Mouse (Mus musculus): ENCODE results near the gene Twf2. TPM values are rescaled to one million over a fixed set of nuclear protein-coding genes. Genes with fewer than 3 reads are reported as not detected.
A peak's percentile ranks its signal among the peaks of the same experiment; 100 is the strongest.

The Twf2 gene
- polyA plus RNA-seq, 1 experiment from 2014 or later, result 44.0 TPM

DNA sequence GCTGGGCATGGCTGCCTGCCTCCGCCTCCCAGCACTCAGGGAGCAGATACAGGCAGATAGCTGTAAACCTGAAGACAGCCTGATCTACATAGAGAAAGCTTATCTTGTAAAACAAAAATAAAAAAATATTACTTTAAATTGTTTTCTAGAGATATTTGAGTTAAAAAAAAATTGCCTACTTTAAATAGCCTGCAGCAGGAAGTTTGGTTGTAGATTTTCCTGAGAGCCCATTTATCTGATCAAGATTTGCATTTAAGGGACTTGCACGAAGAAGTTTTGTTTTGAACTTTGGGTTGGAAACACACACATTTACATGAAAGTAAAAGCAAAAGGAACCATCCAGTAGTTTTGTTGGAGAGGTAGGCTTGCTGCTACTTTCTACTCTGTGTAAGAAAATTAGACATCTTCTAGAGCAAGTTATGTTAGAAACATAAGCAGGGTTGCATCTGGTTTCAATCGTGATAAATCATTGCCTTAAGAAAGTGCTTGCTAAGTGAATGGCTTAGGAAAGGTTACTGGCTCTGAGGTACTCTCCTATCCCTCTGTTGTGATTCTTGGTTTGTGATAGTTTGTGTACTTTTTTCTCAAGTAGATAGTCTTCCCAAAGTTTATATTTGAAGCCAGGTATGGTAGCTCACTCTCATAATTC lies 27.2 kb upstream of the Twf2 start:
- H3K9me3 ChIP-seq (replicated peaks; ENCODE audit: low read length), result no peaks in the 10 kb centered on the region
- H3K4me2 ChIP-seq (ENCODE audit: low read length), result 0 out of 2 replicates have a peak overlapping the region, but pooled peaks have one; percentile 4
- peaks cover 18% of the 10 kb centered on the region; the same call in 1 of the 2 replicates for H3K4me1 ChIP-seq (replicated peaks; ENCODE audit: insufficient read depth, low read length)
- 43% methylated on average over 3 of the region's 3 CpGs for WGBS
- H3K27ac ChIP-seq, result no peak overlapping the region
- H3K36me3 ChIP-seq (ENCODE audit: insufficient read depth, low read length), result peaks cover 17% of the 10 kb centered on the region
- TF ChIP-seq CTCF (IDR thresholded peaks at IDR 0.05; ENCODE audit: low read depth), result no peak
- peak; percentile 41 for DNase-seq (ENCODE audit: low spot score)
- no peak overlapping the region for H3K9ac ChIP-seq (ENCODE audit: low read depth, low read length)
- no peaks in the 10 kb centered on the region for H3K27me3 ChIP-seq (ENCODE audit: insufficient read depth, low read length)
- H3K4me3 ChIP-seq (replicated peaks; ENCODE audit: low read depth, low read length), result no peak overlapping the region
- ATAC-seq (replicated peaks; ENCODE audit: low FRiP score, low read depth), result no peak

DNA sequence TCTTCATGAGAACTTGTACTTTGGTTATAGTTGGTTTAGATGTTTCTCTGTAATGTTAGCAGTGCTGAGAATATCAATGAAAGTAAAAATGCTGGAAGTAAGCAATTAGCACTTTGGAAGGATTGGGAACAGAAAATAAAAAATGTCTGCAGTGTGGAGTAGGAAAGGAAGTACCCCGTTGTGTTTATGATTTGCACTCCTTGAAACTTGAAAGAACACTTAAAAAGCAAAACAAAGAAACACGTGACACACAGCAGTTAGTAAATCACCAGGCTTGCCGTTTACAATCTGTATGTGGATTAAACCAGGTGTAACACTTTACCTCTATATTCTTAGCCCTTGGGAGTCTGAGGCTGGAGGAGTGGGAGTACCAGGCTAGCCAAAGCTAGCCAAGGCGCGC lies 26.1 kb upstream of the Twf2 start:
- Histone ChIP-seq H3K27ac (no peak overlapping the region), H3K9me3 (replicated peaks; ENCODE audit: low read length) (no peaks in the 10 kb centered on the region), H3K4me1 (replicated peaks; ENCODE audit: insufficient read depth, low read length) (peaks cover 18% of the 10 kb centered on the region; the same call in 1 of the 2 replicates), H3K27me3 (ENCODE audit: insufficient read depth, low read length) (no peaks in the 10 kb centered on the region), H3K9ac (ENCODE audit: low read depth, low read length) (no peak overlapping the region), H3K36me3 (ENCODE audit: insufficient read depth, low read length) (peaks cover 27% of the 10 kb centered on the region), H3K4me3 (replicated peaks; ENCODE audit: low read depth, low read length) (no peak overlapping the region), H3K4me2 (ENCODE audit: low read length) (no peak overlapping the region)
- no peak for ATAC-seq (replicated peaks; ENCODE audit: low FRiP score, low read depth)
- no peak for TF ChIP-seq CTCF (IDR thresholded peaks at IDR 0.05; ENCODE audit: low read depth)
- 59% methylated on average over 5 of the region's 5 CpGs for WGBS
- DNase-seq (ENCODE audit: low spot score), result no peak

DNA sequence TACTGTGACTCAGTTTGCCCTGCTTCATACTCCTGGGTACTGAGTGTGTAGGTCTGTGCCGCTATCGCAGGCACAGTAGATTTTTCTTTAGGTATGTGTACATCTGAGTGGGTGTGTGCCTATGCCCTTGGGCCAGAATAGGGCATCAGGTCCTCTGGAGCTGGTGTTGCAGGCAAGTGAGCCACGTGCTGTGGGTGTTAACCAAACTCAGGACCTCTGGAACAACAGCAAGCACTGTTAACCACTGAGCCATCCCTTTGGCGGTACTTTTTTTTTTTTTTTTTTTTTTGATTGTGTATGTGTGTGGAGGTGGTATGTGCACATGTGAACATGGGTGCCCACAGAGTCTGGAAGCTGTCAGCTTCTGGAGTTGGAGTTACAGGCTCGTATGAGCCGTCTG lies 25.1 kb upstream of the Twf2 start:
- no peak overlapping the region for H3K4me2 ChIP-seq (ENCODE audit: low read length)
- peaks cover 18% of the 10 kb centered on the region; the same call in 1 of the 2 replicates for H3K4me1 ChIP-seq (replicated peaks; ENCODE audit: insufficient read depth, low read length)
- WGBS, result 78% methylated on average over 6 of the region's 6 CpGs
- no peak overlapping the region for H3K27ac ChIP-seq
- no peak for ATAC-seq (replicated peaks; ENCODE audit: low FRiP score, low read depth)
- H3K9me3 ChIP-seq (replicated peaks; ENCODE audit: low read length), result no peaks in the 10 kb centered on the region
- TF ChIP-seq CTCF (IDR thresholded peaks at IDR 0.05; ENCODE audit: low read depth), result no peak
- no peak overlapping the region for H3K9ac ChIP-seq (ENCODE audit: low read depth, low read length)
- H3K27me3 ChIP-seq (ENCODE audit: insufficient read depth, low read length), result no peaks in the 10 kb centered on the region
- peaks cover 34% of the 10 kb centered on the region for H3K36me3 ChIP-seq (ENCODE audit: insufficient read depth, low read length)
- H3K4me3 ChIP-seq (replicated peaks; ENCODE audit: low read depth, low read length), result no peak overlapping the region
- DNase-seq (ENCODE audit: low spot score), result no peak

DNA sequence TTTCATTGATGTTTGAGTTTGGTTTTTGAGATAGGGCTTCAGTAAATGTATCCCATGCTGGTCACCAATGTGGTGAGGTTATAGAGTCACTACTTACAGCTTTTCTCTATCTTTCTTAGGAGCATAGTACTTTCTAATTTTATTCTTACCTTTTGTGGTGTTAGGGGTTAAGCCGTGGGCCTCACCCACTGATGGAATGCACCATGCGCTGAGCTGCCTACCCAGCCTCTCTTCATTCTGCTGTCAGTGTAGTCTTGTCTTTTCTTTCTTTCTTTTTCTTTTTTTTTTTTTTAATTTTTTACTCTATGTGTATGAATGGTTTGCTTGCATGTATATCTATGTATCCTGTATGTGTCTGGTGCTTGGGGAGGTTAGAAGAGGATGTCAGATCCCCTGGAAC lies 23.5 kb upstream of the Twf2 start:
- no peak for TF ChIP-seq CTCF (IDR thresholded peaks at IDR 0.05; ENCODE audit: low read depth)
- ATAC-seq (replicated peaks; ENCODE audit: low FRiP score, low read depth) (no peak), DNase-seq (ENCODE audit: low spot score) (no peak)
- 80% methylated on average over 2 of the region's 2 CpGs for WGBS
- Histone ChIP-seq H3K27ac (no peak overlapping the region), H3K9ac (ENCODE audit: low read depth, low read length) (no peak overlapping the region), H3K36me3 (ENCODE audit: insufficient read depth, low read length) (peaks cover 50% of the 10 kb centered on the region), H3K4me2 (ENCODE audit: low read length) (no peak overlapping the region), H3K9me3 (replicated peaks; ENCODE audit: low read length) (no peaks in the 10 kb centered on the region), H3K4me1 (replicated peaks; ENCODE audit: insufficient read depth, low read length) (0 out of 2 replicates have a peak, but pooled peaks cover 5% of the 10 kb centered on the region), H3K27me3 (ENCODE audit: insufficient read depth, low read length) (no peaks in the 10 kb centered on the region), H3K4me3 (replicated peaks; ENCODE audit: low read depth, low read length) (no peak overlapping the region)

DNA sequence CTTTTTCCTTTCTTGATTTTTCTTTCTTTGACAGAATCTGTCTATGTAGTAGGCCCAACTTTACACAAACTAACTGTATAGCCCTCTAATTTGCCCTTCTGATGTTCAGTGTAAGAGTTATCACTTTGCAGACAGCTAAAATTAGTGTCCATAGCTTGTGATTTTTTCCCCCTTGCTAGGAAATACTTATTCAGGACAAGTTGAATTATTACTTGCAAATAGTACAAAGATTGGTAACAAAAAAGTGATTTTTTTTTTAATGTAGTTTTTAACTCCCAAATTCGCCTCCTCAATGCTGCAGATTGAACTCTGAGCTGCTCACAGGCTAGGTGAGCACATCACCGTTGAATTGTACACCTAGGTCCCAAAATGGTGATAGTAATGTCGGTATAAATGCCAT lies 22.9 kb upstream of the Twf2 start:
- H3K4me2 ChIP-seq (ENCODE audit: low read length), result no peak overlapping the region
- DNase-seq (ENCODE audit: low spot score) (no peak), ATAC-seq (replicated peaks; ENCODE audit: low FRiP score, low read depth) (no peak)
- no peaks in the 10 kb centered on the region for H3K27me3 ChIP-seq (ENCODE audit: insufficient read depth, low read length)
- H3K4me1 ChIP-seq (replicated peaks; ENCODE audit: insufficient read depth, low read length), result 0 out of 2 replicates have a peak, but pooled peaks cover 5% of the 10 kb centered on the region
- no peak overlapping the region for H3K4me3 ChIP-seq (replicated peaks; ENCODE audit: low read depth, low read length)
- H3K36me3 ChIP-seq (ENCODE audit: insufficient read depth, low read length), result peaks cover 54% of the 10 kb centered on the region
- WGBS, result 89% methylated on average over 3 of the region's 3 CpGs
- no peaks in the 10 kb centered on the region for H3K9me3 ChIP-seq (replicated peaks; ENCODE audit: low read length)
- TF ChIP-seq CTCF (IDR thresholded peaks at IDR 0.05; ENCODE audit: low read depth), result no peak
- H3K9ac ChIP-seq (ENCODE audit: low read depth, low read length), result no peak overlapping the region
- no peak overlapping the region for H3K27ac ChIP-seq

DNA sequence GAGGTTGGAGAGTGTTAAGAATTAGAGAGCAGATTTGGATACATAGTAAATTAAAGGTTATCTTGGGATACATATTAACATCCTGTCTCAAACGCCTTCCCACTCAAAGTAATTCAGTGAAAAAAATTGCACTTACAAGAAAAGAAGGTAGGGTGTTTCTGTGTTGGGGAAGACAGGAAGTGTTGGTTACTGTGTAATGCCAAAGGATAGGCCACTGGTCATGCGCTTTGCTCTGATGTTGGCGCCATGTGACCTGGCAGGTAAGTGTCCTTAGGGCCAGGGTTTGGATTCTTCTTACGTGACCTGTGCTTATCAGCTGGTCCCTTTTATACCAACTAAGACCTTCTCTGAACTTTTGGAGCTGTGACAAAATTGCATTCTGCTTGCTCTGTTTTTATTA lies 20.8 kb upstream of the Twf2 start:
- Histone ChIP-seq H3K27ac (no peak overlapping the region), H3K27me3 (ENCODE audit: insufficient read depth, low read length) (no peaks in the 10 kb centered on the region), H3K4me2 (ENCODE audit: low read length) (no peak overlapping the region), H3K4me1 (replicated peaks; ENCODE audit: insufficient read depth, low read length) (no peaks in the 10 kb centered on the region), H3K36me3 (ENCODE audit: insufficient read depth, low read length) (peaks cover 74% of the 10 kb centered on the region), H3K9me3 (replicated peaks; ENCODE audit: low read length) (no peaks in the 10 kb centered on the region), H3K9ac (ENCODE audit: low read depth, low read length) (no peak overlapping the region), H3K4me3 (replicated peaks; ENCODE audit: low read depth, low read length) (no peak overlapping the region)
- DNase-seq (ENCODE audit: low spot score) (no peak), ATAC-seq (replicated peaks; ENCODE audit: low FRiP score, low read depth) (no peak)
- TF ChIP-seq CTCF (IDR thresholded peaks at IDR 0.05; ENCODE audit: low read depth), result no peak
- WGBS, result 89% methylated on average over 4 of the region's 4 CpGs

DNA sequence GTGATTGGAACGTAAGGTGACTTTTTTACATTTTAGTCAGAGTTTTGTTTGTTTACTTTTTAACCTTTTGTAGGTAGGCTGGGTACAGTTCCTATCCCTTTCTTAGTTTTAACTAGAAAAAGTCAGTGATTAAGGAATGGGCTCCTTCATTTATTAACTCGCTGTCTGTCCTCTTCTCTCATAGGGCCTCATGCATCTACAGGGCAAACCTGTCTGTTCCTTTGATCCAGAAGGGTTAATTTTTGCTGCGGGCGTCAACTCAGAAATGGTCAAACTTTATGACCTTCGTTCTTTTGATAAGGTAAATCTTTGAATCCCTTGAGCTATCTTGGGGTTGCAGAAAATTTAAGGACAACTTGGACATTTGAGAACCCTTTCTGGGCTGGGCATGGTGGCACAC lies 18.9 kb upstream of the Twf2 start:
- no peak for TF ChIP-seq CTCF (IDR thresholded peaks at IDR 0.05; ENCODE audit: low read depth)
- DNase-seq (ENCODE audit: low spot score) (no peak), ATAC-seq (replicated peaks; ENCODE audit: low FRiP score, low read depth) (no peak)
- no peaks in the 10 kb centered on the region for H3K9me3 ChIP-seq (replicated peaks; ENCODE audit: low read length)
- H3K4me1 ChIP-seq (replicated peaks; ENCODE audit: insufficient read depth, low read length), result no peaks in the 10 kb centered on the region
- 78% methylated on average over 5 of the region's 5 CpGs for WGBS
- H3K4me3 ChIP-seq (replicated peaks; ENCODE audit: low read depth, low read length), result no peak overlapping the region
- H3K36me3 ChIP-seq (ENCODE audit: insufficient read depth, low read length), result peaks cover 84% of the 10 kb centered on the region
- H3K27me3 ChIP-seq (ENCODE audit: insufficient read depth, low read length), result no peaks in the 10 kb centered on the region
- no peak overlapping the region for H3K27ac ChIP-seq
- H3K9ac ChIP-seq (ENCODE audit: low read depth, low read length), result no peak overlapping the region
- H3K4me2 ChIP-seq (ENCODE audit: low read length), result no peak overlapping the region

Data from kidney, postnatal 0 days (tissue).